Mouse (Mus musculus) erythroblast, adult 5-6 weeks (primary cell): ENCODE measurements around the gene Patj. TPM values are rescaled to one million over a fixed set of nuclear protein-coding genes. Genes with fewer than 3 reads are reported as not detected.
A peak's percentile ranks its signal among the peaks of the same experiment; 100 is the strongest.
"Not testable (repeated sequence)": the region's sequence is repeated elsewhere in the genome, so short reads cannot be mapped to it uniquely, and the experiment has no call there.

ENCODE experiments used
- ATAC-seq: replicated peaks from 2 replicates; pipeline ENCODE4 v1.8.0; 2016; ENCODE audit warnings: moderate number of reproducible peaks, mild to moderate bottlenecking, moderate TSS enrichment, inconsistent platforms; ENCODE audit not compliant: poor library complexity, low FRiP score, severe bottlenecking
- total RNA-seq, 2 experiments: library from RNA; stranded (forward) in 1 of 2; stranded (reverse) in 1 of 2; fragments of 150-400 nt in 1 of 2; fragments of 200-764, 138-1000 nt in 1 of 2; gene quantifications; 2 replicates each; pipeline versions ENCODE4 v1.2.3 to v1.2.4; 2015 to 2017; ENCODE audit warnings: low replicate concordance in 2 of 2

Gene Patj
- total RNA-seq (2015; ENCODE audit: low replicate concordance) (not detected in 2 replicates), total RNA-seq (2017; ENCODE audit: low replicate concordance) (0.34 and 4.2 TPM in 2 replicates)

GRCm38 (mm10) chr4:98395690-98396437 lies at the start of gene Patj:
Gene Patj (plus strand): TSS chr4:98395785.
- no peak for ATAC-seq

- ATAC-seq, result no peak
These were observed 47.0 kb upstream of the Patj start for GRCm38 (mm10) chr4:98348580-98348979.

GRCm38 (mm10) chr4:98358034-98358809 lies 37.4 kb upstream of the Patj start:
- ATAC-seq, result no peak

- no peak for ATAC-seq
These were observed 20.2 kb upstream of the Patj start for GRCm38 (mm10) chr4:98375401-98375800.

GRCm38 (mm10) chr4:98376943-98377342 lies 18.6 kb upstream of the Patj start:
- no peak for ATAC-seq

- ATAC-seq, result peak; percentile 98
These were observed 12.7 kb upstream of the Patj start, which contains the start of gene Tm2d1 for GRCm38 (mm10) chr4:98382716-98383424. Gene Tm2d1 (minus strand): TSS chr4:98383306.

- no peak for ATAC-seq
These were observed 10.5 kb upstream of the Patj start for GRCm38 (mm10) chr4:98385036-98385435.

- ATAC-seq, result no peak
These were observed 267 bp upstream of the Patj start for GRCm38 (mm10) chr4:98395346-98395689.

- ATAC-seq, result no peak
These were observed 5.5 kb downstream of the Patj start for GRCm38 (mm10) chr4:98400926-98401583.

- no peak for ATAC-seq
These were observed 6.0 kb downstream of the Patj start for GRCm38 (mm10) chr4:98401584-98401962.

- no peak for ATAC-seq
These were observed 7.9 kb downstream of the Patj start for GRCm38 (mm10) chr4:98403492-98403891.

- ATAC-seq, result no peak
These were observed 8.8 kb downstream of the Patj start for GRCm38 (mm10) chr4:98404412-98404811.

GRCm38 (mm10) chr4:98408455-98408854 lies 12.9 kb downstream of the Patj start:
- no peak for ATAC-seq

- ATAC-seq, result not testable (repeated sequence)
These were observed 19.6 kb downstream of the Patj start for GRCm38 (mm10) chr4:98415150-98415549.

- ATAC-seq, result no peak
These were observed 32.8 kb downstream of the Patj start for GRCm38 (mm10) chr4:98428371-98428770.

GRCm38 (mm10) chr4:98435641-98436457 lies 40.3 kb downstream of the Patj start:
- no peak for ATAC-seq

- ATAC-seq, result no peak
These were observed 41.2 kb downstream of the Patj start for GRCm38 (mm10) chr4:98436664-98437363.

GRCm38 (mm10) chr4:98439261-98440005 lies 43.8 kb downstream of the Patj start:
- ATAC-seq, result no peak
